Comparison of ENCODE assay signal across 11 mouse cellular contexts in the genomic region with DNA sequence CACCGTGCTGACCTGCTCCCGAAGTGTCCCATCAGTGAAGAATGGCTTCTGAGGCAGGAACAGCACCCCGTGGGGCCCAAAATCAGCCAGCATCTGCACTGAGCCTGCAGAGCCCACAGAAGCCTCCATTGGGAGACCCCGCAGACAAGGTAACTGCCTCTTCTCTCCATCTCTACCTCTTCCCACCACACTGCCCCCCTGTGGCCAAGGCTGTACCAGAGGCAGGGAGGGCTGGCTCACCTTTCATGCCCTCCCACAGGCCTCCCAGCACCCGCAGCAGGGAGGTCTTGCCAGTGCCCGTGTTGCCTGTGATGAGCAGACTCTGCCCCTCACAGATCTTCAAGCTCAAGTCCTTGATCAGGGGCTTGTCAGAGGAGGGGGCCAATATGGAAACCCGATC. TPM values are rescaled to one million over a fixed set of nuclear protein-coding genes. Genes with fewer than 3 reads are reported as not detected.
DNase-seq lines count a peak whose midpoint lies in the region; ATAC-seq and TF ChIP-seq lines count a peak whose summit lies in the region.
"Had no signal": no experiment of that assay in that cellular context is flagged by ENCODE, and none has a peak within 500 bp of the region (broad histone marks: within the 10 kb centered on the region; RNA-seq: fewer than 3 reads in every experiment).

No protein-coding gene starts in this region.

- DNase-seq in adrenal gland, postnatal 14 days, result peak; percentile 36
- DNase-seq in adrenal gland, adult 8-10 months, result no peak
- peak in 1 of 2 experiments; percentile 22 for DNase-seq in layer of hippocampus, adult 2 months (ENCODE audit: low spot score in 2 of 2)
- DNase-seq in layer of hippocampus, adult 9-10 months (ENCODE audit: low spot score), result no peak
- DNase-seq in A20 (ENCODE audit: low read depth, low spot score), result peak; percentile 30
- DNase-seq in retina, postnatal 1 day, result no peak
- no peak for DNase-seq in layer of hippocampus, adult 9-11 months
- DNase-seq: gastrocnemius, postnatal 36 days had no signal

- H3K4me3 ChIP-seq in layer of hippocampus, adult 2 months, result no peak overlapping the region
- H3K4me3 ChIP-seq: limb, embryonic 10.5 days; midbrain, embryonic 13.5 days had no signal

- ATAC-seq in granulocyte monocyte progenitor cell, adult 5-6 weeks (replicated peaks; ENCODE audit: poor library complexity, severe bottlenecking), result peak; percentile 17; the same call in 1 of the 2 replicates

- peak; percentile 76 for TF ChIP-seq CTCF in layer of hippocampus, adult 2 months (conservative IDR thresholded peaks at IDR 0.05)

- H3K27ac ChIP-seq in layer of hippocampus, adult 2 months, result no peak overlapping the region
- H3K27ac ChIP-seq: limb, embryonic 10.5 days; midbrain, embryonic 13.5 days had no signal

RNA-seq across cellular contexts. Expression of gene Abcd4, which starts 11.4 kb away (rescaled TPM):
- 10.7 and 13.2 TPM in 2 replicates for total RNA-seq in adrenal gland, postnatal 14 days (2021)
- total RNA-seq in adrenal gland, adult 8-10 months (2022), result 10 to 100 TPM; 10.9 to 16.3 (median 13.8) TPM
- total RNA-seq in layer of hippocampus, adult 2 months (2021), result 10 to 100 TPM; 15.6 to 17.6 TPM
- 6.9 and 12.3 TPM in 2 replicates for total RNA-seq in granulocyte monocyte progenitor cell, adult 5-6 weeks (2014; fragmentation: Nextera tagmentation)
- 2.9 and 3.6 TPM in 2 replicates for total RNA-seq in granulocyte monocyte progenitor cell, adult 5-6 weeks (2017)

RNA-seq across cellular contexts. Expression of gene Vrtn, which starts 35.0 kb away (rescaled TPM):
- total RNA-seq in adrenal gland, postnatal 14 days (2021), result not detected in 2 replicates
- total RNA-seq in adrenal gland, adult 8-10 months (2022), result not detected
- total RNA-seq in layer of hippocampus, adult 2 months (2021), result not detected
- not detected in 2 replicates for total RNA-seq in granulocyte monocyte progenitor cell, adult 5-6 weeks (2014; fragmentation: Nextera tagmentation)
- not detected in 2 replicates for total RNA-seq in granulocyte monocyte progenitor cell, adult 5-6 weeks (2017)
- total RNA-seq: gastrocnemius, postnatal 36 days had no signal

RNA-seq across cellular contexts. Expression of gene Vsx2, which starts 36.3 kb away (rescaled TPM):
- not detected in 2 replicates for total RNA-seq in adrenal gland, postnatal 14 days (2021)
- total RNA-seq in adrenal gland, adult 8-10 months (2022), result under 1 TPM in 1 of 4 experiments, not detected in 3; 0.08 TPM
- total RNA-seq in layer of hippocampus, adult 2 months (2021), result under 1 TPM; 0.27 to 0.28 TPM
- not detected in 2 replicates for total RNA-seq in granulocyte monocyte progenitor cell, adult 5-6 weeks (2014; fragmentation: Nextera tagmentation)
- total RNA-seq in granulocyte monocyte progenitor cell, adult 5-6 weeks (2017), result not detected in 2 replicates
- total RNA-seq: gastrocnemius, postnatal 36 days had no signal

Comparison
In these comparisons a context has a peak if more than half of its experiments do, and no peak if none do; other contexts are left out.
1. DNase-seq: peak in adrenal gland, postnatal 14 days (single experiment) and A20 (single experiment); none in adrenal gland, adult 8-10 months (single experiment), layer of hippocampus, adult 9-10 months (single experiment), retina, postnatal 1 day (single experiment) and layer of hippocampus, adult 9-11 months (single experiment).